ENCODE assay signal across 29 mouse cellular contexts in the genomic region with DNA sequence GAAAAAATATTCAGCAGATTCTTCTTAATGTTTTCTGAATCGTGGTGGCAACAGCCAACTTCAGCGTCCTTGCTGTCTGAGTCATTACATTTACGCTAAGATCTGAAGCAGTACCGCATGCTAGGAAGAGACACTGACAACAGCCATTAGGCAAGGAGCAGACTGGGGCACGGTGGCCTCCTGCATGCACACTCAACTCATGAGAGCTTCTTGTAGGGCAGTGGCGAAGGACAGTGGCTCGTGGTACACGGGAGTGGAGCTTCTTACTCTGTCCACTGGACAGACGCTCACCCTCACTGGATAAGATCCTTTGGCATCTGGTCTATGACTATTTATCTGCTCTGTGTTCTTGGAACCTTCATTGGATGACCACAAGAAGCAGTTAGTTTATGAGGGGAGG. TPM values are rescaled to one million over a fixed set of nuclear protein-coding genes. Genes with fewer than 3 reads are reported as not detected.
DNase-seq lines count a peak whose midpoint lies in the region; ATAC-seq and TF ChIP-seq lines count a peak whose summit lies in the region.
"Had no signal": no experiment of that assay in that cellular context is flagged by ENCODE, and none has a peak within 500 bp of the region (broad histone marks: within the 10 kb centered on the region; RNA-seq: fewer than 3 reads in every experiment).

No protein-coding gene starts in this region.

- no peak overlapping the region for H3K4me3 ChIP-seq in kidney, adult 2 months (ENCODE audit: insufficient read depth, low read depth, low read length)
- H3K4me3 ChIP-seq in kidney, embryonic 16.5 days (ENCODE audit: low read length) = no peak overlapping the region
- H3K4me3 ChIP-seq: embryonic facial prominence, embryonic 10.5 days; embryonic facial prominence, embryonic 12.5 days; forebrain, embryonic 13.5 days; forebrain, embryonic 15.5 days had no signal

- H3K9me3 ChIP-seq in kidney, embryonic 16.5 days (ENCODE audit: low read length) = no peaks in the 10 kb centered on the region
- H3K9me3 ChIP-seq: embryonic facial prominence, embryonic 10.5 days; embryonic facial prominence, embryonic 12.5 days; forebrain, embryonic 13.5 days; forebrain, embryonic 15.5 days; G1E had no signal

- H3K4me2 ChIP-seq in kidney, embryonic 16.5 days (replicated peaks; ENCODE audit: low read depth, low read length) = no peak overlapping the region
- H3K4me2 ChIP-seq: embryonic facial prominence, embryonic 12.5 days; forebrain, embryonic 13.5 days; forebrain, embryonic 15.5 days had no signal

- peak; percentile 37 for DNase-seq in adrenal gland, postnatal 14 days
- DNase-seq in adrenal gland, adult 18-20 months (ENCODE audit: low spot score in 2 of 2) = no peak
- DNase-seq in kidney, adult 2 months = no peak
- DNase-seq in kidney, postnatal 36 days = no peak
- no peak for DNase-seq in kidney, postnatal 10 days
- peak; percentile 30 for DNase-seq in testis, postnatal 10 days (ENCODE audit: low spot score)
- no peak for DNase-seq in testis, postnatal 14 days (ENCODE audit: low spot score)
- DNase-seq: adrenal gland, adult 2 months; adrenal gland, postnatal 10 days; adrenal gland, postnatal 36 days; B cell, adult 2 months; cerebellum, adult 11-12 months; cerebellum, adult 2 months; cerebellum, adult 9-10 months; cerebellum, postnatal 10 days; cerebellum, postnatal 25 days had no signal

- WGBS in kidney, adult 2 months = 81% methylated on average over 9 of the region's 9 CpGs
- 79% methylated on average over 9 of the region's 9 CpGs for whole genome bisulfite sequencing in kidney, embryonic 16.5 days

- TF ChIP-seq CTCF in kidney, adult 2 months (conservative IDR thresholded peaks at IDR 0.05; ENCODE audit: insufficient read depth, insufficient read length, low read depth, low read length) = no peak

- ATAC-seq in kidney, embryonic 16.5 days (ENCODE audit: low FRiP score, low TSS enrichment) = 0 out of 2 replicates have a peak, but pooled peaks have one; percentile 29
- ATAC-seq: activated CD4-positive, CD25-positive, alpha-beta regulatory T cell, adult 4 months; CD4-positive, CD25-positive, alpha-beta regulatory T cell, adult 4 months; forebrain, embryonic 13.5 days; forebrain, embryonic 15.5 days; Patski had no signal

- peak overlapping the region; percentile 20; the same call in 1 of the 2 replicates for H3K27ac ChIP-seq in kidney, adult 2 months (ENCODE audit: insufficient read depth, low read depth, low read length)
- H3K27ac ChIP-seq in kidney, embryonic 16.5 days (ENCODE audit: low read length) = no peak overlapping the region
- H3K27ac ChIP-seq: embryonic facial prominence, embryonic 10.5 days; embryonic facial prominence, embryonic 12.5 days; forebrain, embryonic 13.5 days; forebrain, embryonic 15.5 days had no signal

- H3K36me3 ChIP-seq in kidney, adult 2 months (ENCODE audit: control insufficient read depth, insufficient read depth, low read length) = no peaks in the 10 kb centered on the region
- 0 out of 2 replicates have a peak, but pooled peaks cover 6% of the 10 kb centered on the region for H3K36me3 ChIP-seq in kidney, embryonic 16.5 days (ENCODE audit: insufficient read depth, low read length)
- H3K36me3 ChIP-seq: forebrain, embryonic 15.5 days had no signal

- no peak for TF ChIP-seq POLR2A in kidney, adult 2 months (IDR thresholded peaks at IDR 0.05; ENCODE audit: low read depth, low read length)

- H3K27me3 ChIP-seq in kidney, adult 2 months (replicated peaks; ENCODE audit: control insufficient read depth, insufficient read depth, low read length) = no peaks in the 10 kb centered on the region
- H3K27me3 ChIP-seq in kidney, embryonic 16.5 days (ENCODE audit: insufficient read depth, low read length) = no peaks in the 10 kb centered on the region
- H3K27me3 ChIP-seq: CH12.LX; embryonic facial prominence, embryonic 12.5 days; forebrain, embryonic 13.5 days; forebrain, embryonic 15.5 days; Patski had no signal

- H3K9ac ChIP-seq in kidney, embryonic 16.5 days (replicated peaks; ENCODE audit: low read length) = no peak overlapping the region
- H3K9ac ChIP-seq: embryonic facial prominence, embryonic 12.5 days; forebrain, embryonic 13.5 days; forebrain, embryonic 15.5 days had no signal

- H3K4me1 ChIP-seq in kidney, adult 2 months (ENCODE audit: control insufficient read depth, insufficient read depth, low read length) = peaks cover 5% of the 10 kb centered on the region; the same call in 1 of the 2 replicates
- H3K4me1 ChIP-seq in kidney, embryonic 16.5 days (ENCODE audit: insufficient read depth, low read length) = no peaks in the 10 kb centered on the region
- H3K4me1 ChIP-seq: embryonic facial prominence, embryonic 10.5 days; forebrain, embryonic 13.5 days; forebrain, embryonic 15.5 days had no signal

RNA-seq across cellular contexts. Expression of a gene that starts 18.7 kb away (rescaled TPM):
- 89.3 and 110 TPM in 2 replicates for total RNA-seq in adrenal gland, postnatal 14 days (2021)
- total RNA-seq in adrenal gland, adult 18-20 months (2021) = 100 to 1,000 TPM; 130 to 236 TPM
- 32.7 and 39.9 TPM in 2 replicates for polyA plus RNA-seq in kidney, adult 2 months (2012; rRNA removed)
- polyA plus RNA-seq in kidney, embryonic 16.5 days (2015; fragmentation: Nextera tagmentation; extraction: Ambion mirVana) = 56.8 and 60.9 TPM in 2 replicates

RNA-seq across cellular contexts. Expression of a gene that starts 18.8 kb away (rescaled TPM):
- total RNA-seq in adrenal gland, postnatal 14 days (2021) = not detected in 2 replicates
- not detected for total RNA-seq in adrenal gland, adult 18-20 months (2021)
- polyA plus RNA-seq in kidney, adult 2 months (2012; rRNA removed) = not detected in 2 replicates
- not detected in 2 replicates for polyA plus RNA-seq in kidney, embryonic 16.5 days (2015; fragmentation: Nextera tagmentation; extraction: Ambion mirVana)
- total RNA-seq: adrenal gland, adult 2 months; adrenal gland, postnatal 10 days; adrenal gland, postnatal 36 days had no signal
- polyA plus RNA-seq: adrenal gland, adult 2 months; cerebellum, adult 2 months; cortical plate, adult 2 months; embryonic facial prominence, embryonic 10.5 days; embryonic facial prominence, embryonic 12.5 days; forebrain, embryonic 11.5 days; forebrain, embryonic 13.5 days; forebrain, embryonic 15.5 days; G1E; Patski had no signal

RNA-seq across cellular contexts. Expression of a gene that starts 45.3 kb away (rescaled TPM):
- total RNA-seq in adrenal gland, postnatal 14 days (2021) = not detected in 2 replicates
- total RNA-seq in adrenal gland, adult 18-20 months (2021) = not detected
- polyA plus RNA-seq in kidney, adult 2 months (2012; rRNA removed) = not detected in 2 replicates
- polyA plus RNA-seq in kidney, embryonic 16.5 days (2015; fragmentation: Nextera tagmentation; extraction: Ambion mirVana) = not detected in 2 replicates
- total RNA-seq: adrenal gland, adult 2 months; adrenal gland, postnatal 10 days; adrenal gland, postnatal 36 days; CH12.LX; G1E had no signal
- polyA plus RNA-seq: activated CD4-positive, CD25-positive, alpha-beta regulatory T cell, adult 4 months; adrenal gland, adult 2 months; CD4-positive, CD25-positive, alpha-beta regulatory T cell, adult 4 months; cerebellum, adult 2 months; cortical plate, adult 2 months; embryonic facial prominence, embryonic 10.5 days; embryonic facial prominence, embryonic 12.5 days; forebrain, embryonic 11.5 days; forebrain, embryonic 13.5 days; forebrain, embryonic 15.5 days; G1E; Patski had no signal

RNA-seq across cellular contexts. Expression of a gene that starts 45.8 kb away (rescaled TPM):
- total RNA-seq in adrenal gland, postnatal 14 days (2021) = not detected in 2 replicates
- total RNA-seq in adrenal gland, adult 18-20 months (2021) = not detected
- not detected in 2 replicates for polyA plus RNA-seq in kidney, adult 2 months (2012; rRNA removed)
- not detected in 2 replicates for polyA plus RNA-seq in kidney, embryonic 16.5 days (2015; fragmentation: Nextera tagmentation; extraction: Ambion mirVana)
- total RNA-seq: adrenal gland, adult 2 months; adrenal gland, postnatal 10 days; adrenal gland, postnatal 36 days; CH12.LX had no signal
- polyA plus RNA-seq: activated CD4-positive, CD25-positive, alpha-beta regulatory T cell, adult 4 months; adrenal gland, adult 2 months; CD4-positive, CD25-positive, alpha-beta regulatory T cell, adult 4 months; cerebellum, adult 2 months; cortical plate, adult 2 months; embryonic facial prominence, embryonic 10.5 days; embryonic facial prominence, embryonic 12.5 days; embryonic facial prominence, embryonic 14.5 days; forebrain, embryonic 11.5 days; forebrain, embryonic 13.5 days; G1E; Patski had no signal

Comparison
In these comparisons a context has a peak if more than half of its experiments do, and no peak if none do; other contexts are left out.
1. DNase-seq: peak in adrenal gland, postnatal 14 days (single experiment) and testis, postnatal 10 days (single experiment); none in adrenal gland, adult 18-20 months (0 of 2), kidney, adult 2 months (single experiment), kidney, postnatal 36 days (0 of 2), kidney, postnatal 10 days (single experiment) and testis, postnatal 14 days (single experiment).